8 mouse cellular contexts compared by ENCODE assay signal in the genomic region with DNA sequence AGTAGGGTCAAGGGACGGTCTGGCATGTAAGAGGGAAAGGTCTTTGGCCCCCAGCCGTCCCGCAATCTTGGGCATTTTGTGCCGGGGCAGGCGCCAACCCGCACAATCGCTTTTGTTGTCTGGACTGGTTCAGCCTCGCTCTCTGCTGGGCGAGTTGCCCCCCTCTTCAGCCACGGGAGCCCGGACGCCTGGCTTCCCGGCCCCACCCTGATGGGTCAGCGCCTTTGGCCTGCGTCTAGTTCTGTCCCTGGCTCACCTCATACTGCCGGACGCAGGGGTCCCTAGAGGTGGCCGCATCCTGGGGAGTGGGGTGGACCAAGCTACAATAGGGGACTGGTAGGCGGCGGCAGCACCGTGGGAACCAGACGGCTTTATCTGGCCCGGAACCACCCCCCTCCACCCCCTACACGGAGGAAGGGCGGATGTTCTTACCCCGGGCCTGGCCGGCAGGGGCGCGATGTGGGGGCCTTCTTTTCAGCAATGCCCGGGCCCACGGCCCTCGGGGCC. TPM values are rescaled to one million over a fixed set of nuclear protein-coding genes. Genes with fewer than 3 reads are reported as not detected.
A peak's percentile ranks its signal among the peaks of the same experiment; 100 is the strongest.
DNase-seq lines count a peak whose midpoint lies in the region; ATAC-seq and TF ChIP-seq lines count a peak whose summit lies in the region.

No protein-coding gene starts in this region.

- intact Hi-C loops in left cerebral cortex, postnatal 14 days (cut with DNase I), result loop anchor here (10.0 kb wide), 2 partner anchors 170 to 350 kb away; a partner anchor contains a TSS

- H3K9ac ChIP-seq in forebrain, embryonic 16.5 days (replicated peaks; ENCODE audit: low read depth, low read length), result no peak overlapping the region
- H3K9ac ChIP-seq in heart, embryonic 15.5 days, result peak overlapping the region; percentile 32; the same call in 1 of the 2 replicates
- H3K9ac ChIP-seq in limb, embryonic 11.5 days (ENCODE audit: low read length), result no peak overlapping the region
- H3K9ac ChIP-seq in neural tube, embryonic 13.5 days, result no peak overlapping the region

- no peak for TF ChIP-seq POLR2A in cortical plate, adult 2 months (IDR thresholded peaks at IDR 0.05; ENCODE audit: extremely low read depth, insufficient read depth, low read length)

- TF ChIP-seq CTCF in cortical plate, adult 2 months (IDR thresholded peaks at IDR 0.05; ENCODE audit: extremely low read depth, insufficient read depth, low read length), result no peak

- no peak for ATAC-seq in forebrain, embryonic 16.5 days
- ATAC-seq in heart, embryonic 15.5 days (replicated peaks; ENCODE audit: insufficient number of reproducible peaks, insufficient read depth, low FRiP score, low read depth), result peak; percentile 20
- no peak for ATAC-seq in limb, embryonic 11.5 days (ENCODE audit: insufficient number of reproducible peaks, low FRiP score, low TSS enrichment, low read depth)
- ATAC-seq in neural tube, embryonic 13.5 days (ENCODE audit: low read depth), result no peak

- peaks cover 80% of the 10 kb centered on the region for H3K4me1 ChIP-seq in forebrain, embryonic 10.5 days
- peaks cover 65% of the 10 kb centered on the region for H3K4me1 ChIP-seq in forebrain, embryonic 16.5 days (replicated peaks; ENCODE audit: control insufficient read depth, insufficient read depth, low read length)
- H3K4me1 ChIP-seq in cortical plate, adult 2 months (ENCODE audit: control insufficient read depth, insufficient read depth, low read length), result peaks cover 6% of the 10 kb centered on the region
- H3K4me1 ChIP-seq in heart, embryonic 15.5 days (replicated peaks), result peaks cover 75% of the 10 kb centered on the region
- H3K4me1 ChIP-seq in limb, embryonic 11.5 days (ENCODE audit: control insufficient read depth, insufficient read depth, low read length), result peaks cover 23% of the 10 kb centered on the region
- peaks cover 78% of the 10 kb centered on the region for H3K4me1 ChIP-seq in neural tube, embryonic 13.5 days (replicated peaks)

- 2% methylated on average over 32 of the region's 32 CpGs for WGBS in forebrain, embryonic 10.5 days
- 7% methylated on average over 31 of the region's 32 CpGs for WGBS in forebrain, embryonic 16.5 days
- WGBS in heart, embryonic 15.5 days, result 3% methylated on average over 32 of the region's 32 CpGs
- under 1% methylated on average over 32 of the region's 32 CpGs for whole genome bisulfite sequencing in limb, embryonic 11.5 days
- WGBS in neural tube, embryonic 13.5 days, result 1% methylated on average over 32 of the region's 32 CpGs

- peak overlapping the region; percentile 52 for H3K4me3 ChIP-seq in forebrain, embryonic 10.5 days
- no peak overlapping the region for H3K4me3 ChIP-seq in forebrain, embryonic 16.5 days (replicated peaks; ENCODE audit: low read length)
- H3K4me3 ChIP-seq in cortical plate, adult 2 months (ENCODE audit: insufficient read depth, low read length), result peak overlapping the region; percentile 34; the same call in 1 of the 2 replicates
- H3K4me3 ChIP-seq in heart, embryonic 15.5 days, result peak overlapping the region; percentile 64
- 0 out of 2 replicates have a peak overlapping the region, but pooled peaks have one; percentile 8 for H3K4me3 ChIP-seq in limb, embryonic 11.5 days (ENCODE audit: low read depth, low read length)
- H3K4me3 ChIP-seq in neural tube, embryonic 13.5 days, result peak overlapping the region; percentile 47; the same call in 1 of the 2 replicates

- peak overlapping the region; percentile 1; the same call in 1 of the 2 replicates for H3K27ac ChIP-seq in forebrain, embryonic 10.5 days
- H3K27ac ChIP-seq in forebrain, embryonic 16.5 days (ENCODE audit: low read length), result no peak overlapping the region
- peak overlapping the region; percentile 8; the same call in 1 of the 2 replicates for H3K27ac ChIP-seq in cortical plate, adult 2 months (ENCODE audit: insufficient read depth, low read length)
- H3K27ac ChIP-seq in heart, embryonic 15.5 days, result peak overlapping the region; percentile 89
- H3K27ac ChIP-seq in limb, embryonic 11.5 days (replicated peaks; ENCODE audit: low read depth, low read length), result no peak overlapping the region
- no peak overlapping the region for H3K27ac ChIP-seq in neural tube, embryonic 13.5 days (replicated peaks)

- peaks cover 99% of the 10 kb centered on the region for H3K27me3 ChIP-seq in forebrain, embryonic 10.5 days (ENCODE audit: poor library complexity, severe bottlenecking)
- H3K27me3 ChIP-seq in forebrain, embryonic 16.5 days (replicated peaks; ENCODE audit: control insufficient read depth, insufficient read depth, low read length), result peaks cover 57% of the 10 kb centered on the region
- peaks cover 89% of the 10 kb centered on the region for H3K27me3 ChIP-seq in heart, embryonic 15.5 days
- peaks cover 67% of the 10 kb centered on the region for H3K27me3 ChIP-seq in limb, embryonic 11.5 days (ENCODE audit: control insufficient read depth, insufficient read depth, low read length)
- peaks cover 97% of the 10 kb centered on the region for H3K27me3 ChIP-seq in neural tube, embryonic 13.5 days

- H3K4me2 ChIP-seq in forebrain, embryonic 16.5 days (ENCODE audit: low read length), result no peak overlapping the region
- H3K4me2 ChIP-seq in heart, embryonic 15.5 days, result peak overlapping the region; percentile 91
- 0 out of 2 replicates have a peak overlapping the region, but pooled peaks have one; percentile 7 for H3K4me2 ChIP-seq in limb, embryonic 11.5 days (ENCODE audit: low read depth, severe bottlenecking)
- peak overlapping the region; percentile 87 for H3K4me2 ChIP-seq in neural tube, embryonic 13.5 days

- no peak for DNase-seq in forebrain, embryonic 10.5 days (ENCODE audit: extremely low spot score, low spot score)
- peak; percentile 36 for DNase-seq in limb, embryonic 11.5 days (ENCODE audit: low spot score)
- DNase-seq in frontal cortex, adult 2 months (ENCODE audit: extremely low spot score in 1 of 2, low spot score in 1 of 2), result no peak
- no peak for DNase-seq in left cerebral cortex, postnatal 14 days (ENCODE audit: low spot score in 2 of 2)

- no peaks in the 10 kb centered on the region for H3K36me3 ChIP-seq in forebrain, embryonic 10.5 days (replicated peaks)
- H3K36me3 ChIP-seq in forebrain, embryonic 16.5 days (ENCODE audit: control insufficient read depth, insufficient read depth), result no peaks in the 10 kb centered on the region
- H3K36me3 ChIP-seq in heart, embryonic 15.5 days, result no peaks in the 10 kb centered on the region
- H3K36me3 ChIP-seq in limb, embryonic 11.5 days (ENCODE audit: control insufficient read depth, insufficient read depth, low read length), result no peaks in the 10 kb centered on the region
- H3K36me3 ChIP-seq in neural tube, embryonic 13.5 days, result no peaks in the 10 kb centered on the region

- H3K9me3 ChIP-seq in forebrain, embryonic 10.5 days, result no peaks in the 10 kb centered on the region
- no peaks in the 10 kb centered on the region for H3K9me3 ChIP-seq in forebrain, embryonic 16.5 days (ENCODE audit: control insufficient read depth, low read length)
- no peaks in the 10 kb centered on the region for H3K9me3 ChIP-seq in heart, embryonic 15.5 days (replicated peaks)
- H3K9me3 ChIP-seq in limb, embryonic 11.5 days (ENCODE audit: control insufficient read depth, low read length), result peaks cover 4% of the 10 kb centered on the region; the same call in 1 of the 2 replicates
- no peaks in the 10 kb centered on the region for H3K9me3 ChIP-seq in neural tube, embryonic 13.5 days

RNA-seq across cellular contexts. Expression of a gene that starts 3.0 kb away (rescaled TPM):
- polyA plus RNA-seq in forebrain, embryonic 10.5 days (2016; fragmentation: Nextera tagmentation; extraction: Ambion mirVana), result 8.5 and 11.1 TPM in 2 replicates
- 13.3 and 18.2 TPM in 2 replicates for polyA plus RNA-seq in forebrain, embryonic 16.5 days (2015; fragmentation: Nextera tagmentation; extraction: Ambion mirVana)
- 54.5 and 62.3 TPM in 2 replicates for polyA plus RNA-seq in cortical plate, adult 2 months (2012; rRNA removed)
- 61.7 and 99.9 TPM in 2 replicates for polyA plus RNA-seq in heart, embryonic 15.5 days (2015; fragmentation: Nextera tagmentation; extraction: Ambion mirVana)
- polyA plus RNA-seq in limb, embryonic 11.5 days (2014; fragmentation: Nextera tagmentation; extraction: Ambion mirVana), result 10.8 and 14.0 TPM in 2 replicates
- polyA plus RNA-seq in neural tube, embryonic 13.5 days (2015; fragmentation: Nextera tagmentation; extraction: Ambion mirVana), result 6.9 and 8.0 TPM in 2 replicates
- polyA plus RNA-seq in frontal cortex, adult 2 months (2012; rRNA removed), result 68.8 and 69.8 TPM in 2 replicates
- total RNA-seq in left cerebral cortex, postnatal 14 days (2021), result 10 to 100 TPM; 62.5 to 62.6 TPM

RNA-seq across cellular contexts. Expression of a gene that starts 21.4 kb away (rescaled TPM):
- polyA plus RNA-seq in forebrain, embryonic 10.5 days (2016; fragmentation: Nextera tagmentation; extraction: Ambion mirVana), result 62.4 and 67.7 TPM in 2 replicates
- 88.1 and 95.5 TPM in 2 replicates for polyA plus RNA-seq in forebrain, embryonic 16.5 days (2015; fragmentation: Nextera tagmentation; extraction: Ambion mirVana)
- 64.2 and 73.8 TPM in 2 replicates for polyA plus RNA-seq in cortical plate, adult 2 months (2012; rRNA removed)
- polyA plus RNA-seq in heart, embryonic 15.5 days (2015; fragmentation: Nextera tagmentation; extraction: Ambion mirVana), result 19.8 and 29.4 TPM in 2 replicates
- 46.5 and 50.9 TPM in 2 replicates for polyA plus RNA-seq in limb, embryonic 11.5 days (2014; fragmentation: Nextera tagmentation; extraction: Ambion mirVana)
- polyA plus RNA-seq in neural tube, embryonic 13.5 days (2015; fragmentation: Nextera tagmentation; extraction: Ambion mirVana), result 50.6 and 59.6 TPM in 2 replicates
- 58.4 and 62.8 TPM in 2 replicates for polyA plus RNA-seq in frontal cortex, adult 2 months (2012; rRNA removed)
- 10 to 100 TPM; 22.2 to 27.4 TPM for total RNA-seq in left cerebral cortex, postnatal 14 days (2021)

RNA-seq across cellular contexts. Expression of a gene that starts 22.8 kb away (rescaled TPM):
- 1.4 TPM in 1 of 2 replicates, not detected in the other for polyA plus RNA-seq in forebrain, embryonic 10.5 days (2016; fragmentation: Nextera tagmentation; extraction: Ambion mirVana)
- not detected in 2 replicates for polyA plus RNA-seq in forebrain, embryonic 16.5 days (2015; fragmentation: Nextera tagmentation; extraction: Ambion mirVana)
- 0.75 TPM in 1 of 2 replicates, not detected in the other for polyA plus RNA-seq in cortical plate, adult 2 months (2012; rRNA removed)
- 0.34 TPM in 1 of 2 replicates, not detected in the other for polyA plus RNA-seq in heart, embryonic 15.5 days (2015; fragmentation: Nextera tagmentation; extraction: Ambion mirVana)
- 0.52 TPM in 1 of 2 replicates, not detected in the other for polyA plus RNA-seq in limb, embryonic 11.5 days (2014; fragmentation: Nextera tagmentation; extraction: Ambion mirVana)
- polyA plus RNA-seq in neural tube, embryonic 13.5 days (2015; fragmentation: Nextera tagmentation; extraction: Ambion mirVana), result not detected in 2 replicates
- 0.25 TPM in 1 of 2 replicates, not detected in the other for polyA plus RNA-seq in frontal cortex, adult 2 months (2012; rRNA removed)
- not detected for total RNA-seq in left cerebral cortex, postnatal 14 days (2021)

Comparison
In these comparisons a context has a peak if more than half of its experiments do, and no peak if none do; other contexts are left out.
1. H3K27ac ChIP-seq: peak in forebrain, embryonic 10.5 days (single experiment), cortical plate, adult 2 months (single experiment) and heart, embryonic 15.5 days (single experiment); none in forebrain, embryonic 16.5 days (single experiment), limb, embryonic 11.5 days (single experiment) and neural tube, embryonic 13.5 days (single experiment).